Mouse (Mus musculus): ENCODE measurements around the gene Fat3.
A peak's percentile ranks its signal among the peaks of the same experiment; 100 is the strongest.

The Fat3 gene

GRCm38 (mm10) chr9:16226545-16226944 is 274.5 kb downstream of the Fat3 start:
- DNase-seq = no peak

DNA sequence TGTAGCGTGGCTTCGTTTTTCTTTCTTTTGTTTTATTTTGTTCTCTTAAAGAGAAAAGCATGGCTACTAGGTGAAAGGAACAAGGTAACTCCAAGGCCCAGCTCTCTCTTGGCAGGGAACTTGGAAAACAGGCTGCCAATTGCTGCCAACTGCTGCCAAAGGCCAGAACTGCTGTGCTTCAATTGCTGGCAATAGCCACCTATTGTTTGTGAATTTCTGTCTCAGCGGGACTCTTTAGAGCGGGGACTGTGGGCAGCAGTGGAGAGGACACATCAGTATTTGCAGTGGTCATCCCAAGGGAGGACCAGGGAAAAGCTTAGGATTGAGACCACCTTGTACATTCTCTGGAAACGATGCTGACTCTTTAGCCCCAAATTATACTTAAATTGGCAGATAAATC is 279.2 kb downstream of the Fat3 start:
- no peak for DNase-seq

DNA sequence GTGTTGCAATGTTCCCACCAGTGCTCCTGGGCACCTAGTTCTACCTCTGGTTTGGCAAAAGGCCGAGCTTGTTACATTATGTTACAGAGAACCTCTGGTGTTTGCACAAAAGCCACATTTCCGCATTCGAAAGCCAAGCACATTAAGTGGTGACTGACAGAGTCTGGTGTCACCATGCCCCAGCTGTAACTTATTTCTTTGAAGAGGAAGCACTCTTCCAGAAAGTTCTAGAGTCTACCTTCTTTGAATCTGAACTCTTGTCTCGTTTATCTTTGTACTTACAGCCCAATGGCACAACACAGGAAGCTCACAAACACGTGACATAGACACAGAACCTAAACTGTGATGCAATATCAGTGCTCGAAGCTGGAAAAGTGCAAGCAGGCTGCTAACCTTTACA is 284.9 kb downstream of the Fat3 start:
- DNase-seq = peak; percentile 44 to 57

- DNase-seq = peak; percentile 53 to 72
These were observed 286.1 kb downstream of the Fat3 start for GRCm38 (mm10) chr9:16214731-16215681.

- DNase-seq = no peak
These were observed 287.8 kb downstream of the Fat3 start for GRCm38 (mm10) chr9:16213324-16213723.

GRCm38 (mm10) chr9:16212628-16213027 is 288.5 kb downstream of the Fat3 start:
- no peak for DNase-seq

- no peak for DNase-seq
These were observed 288.9 kb downstream of the Fat3 start for GRCm38 (mm10) chr9:16212163-16212562.

DNA sequence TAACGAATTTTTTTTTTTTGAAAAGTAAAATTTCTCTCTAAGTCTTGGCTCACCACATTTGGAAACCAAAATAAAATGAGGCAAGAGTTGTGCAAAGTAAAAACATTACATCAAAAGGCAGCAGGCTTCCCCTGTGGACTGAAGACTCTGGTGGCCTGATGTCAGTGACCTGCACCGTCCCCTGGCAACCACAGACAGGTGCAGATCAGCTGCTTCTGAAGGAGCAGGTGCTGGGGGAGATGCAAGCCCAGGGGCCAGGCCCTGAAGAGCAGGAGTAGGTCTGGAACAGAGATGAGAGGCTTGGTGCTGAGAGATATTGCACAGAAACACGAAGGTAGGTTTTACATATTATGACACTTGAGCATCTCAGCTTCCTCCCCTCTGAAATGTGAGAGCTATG is 289.6 kb downstream of the Fat3 start:
- no peak for DNase-seq

GRCm38 (mm10) chr9:16202296-16202695 is 298.8 kb downstream of the Fat3 start:
- no peak for DNase-seq

GRCm38 (mm10) chr9:16200948-16201347 is 300.1 kb downstream of the Fat3 start:
- DNase-seq = peak in 1 of 2 experiments; percentile 21

DNA sequence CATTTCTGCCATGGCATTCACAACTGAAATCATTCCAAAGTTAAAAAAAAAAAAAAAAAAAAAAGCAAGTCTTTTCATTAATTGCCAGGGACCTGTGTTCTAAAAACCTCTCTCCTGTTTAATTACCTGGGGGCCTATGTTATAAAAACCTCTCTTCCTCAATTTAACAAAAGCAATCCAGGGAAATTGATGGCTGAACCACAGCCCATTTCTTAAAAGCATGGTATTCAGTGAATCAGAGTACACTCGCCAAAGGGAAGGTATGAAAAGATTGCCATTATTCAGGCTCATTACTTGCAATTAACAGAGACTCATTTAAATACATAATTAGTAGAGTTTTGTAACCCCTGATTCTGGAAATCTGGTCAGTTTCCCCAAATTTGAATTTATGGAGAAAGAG is 314.6 kb downstream of the Fat3 start:
- DNase-seq = no peak

DNA sequence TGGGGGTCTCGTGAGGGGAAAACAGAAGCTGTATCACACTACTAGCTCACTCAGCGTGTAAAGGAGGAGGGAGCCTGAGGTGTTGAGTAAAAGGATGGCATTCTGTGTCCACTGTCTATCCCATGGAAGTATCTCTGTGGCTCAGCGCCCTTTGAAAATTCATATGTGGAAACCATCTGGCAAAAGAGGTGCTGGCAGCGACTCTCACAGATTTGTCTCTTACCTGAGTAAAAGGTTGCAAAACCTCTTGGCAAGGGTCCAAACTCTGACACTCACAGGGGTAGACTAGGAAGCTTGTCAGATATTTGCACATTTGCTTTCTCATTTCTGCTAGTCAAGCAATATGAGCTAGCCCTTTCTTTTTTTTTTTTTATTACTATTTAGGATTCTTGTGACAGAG is 331.8 kb downstream of the Fat3 start:
- peak in 1 of 2 experiments; percentile 34 for DNase-seq

DNA sequence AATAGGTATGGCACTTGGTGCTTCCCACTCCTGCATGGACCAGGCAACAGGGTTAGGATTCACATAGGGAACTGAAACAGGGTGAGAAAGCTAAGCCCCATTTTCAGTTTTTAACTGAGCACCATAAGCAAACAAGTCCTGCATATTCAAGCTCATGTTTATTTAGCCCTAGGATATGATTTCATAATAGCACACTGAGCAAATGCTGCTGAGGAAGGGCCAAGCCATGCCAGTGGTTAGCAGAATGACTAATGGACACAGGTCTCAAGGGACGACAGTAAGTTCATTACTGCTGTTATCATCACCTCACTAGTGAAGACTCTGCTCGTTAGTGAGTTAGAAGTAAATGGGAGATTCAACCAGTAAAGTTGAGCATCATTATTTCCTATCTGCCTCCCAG is 333.0 kb downstream of the Fat3 start:
- no peak for DNase-seq

DNA sequence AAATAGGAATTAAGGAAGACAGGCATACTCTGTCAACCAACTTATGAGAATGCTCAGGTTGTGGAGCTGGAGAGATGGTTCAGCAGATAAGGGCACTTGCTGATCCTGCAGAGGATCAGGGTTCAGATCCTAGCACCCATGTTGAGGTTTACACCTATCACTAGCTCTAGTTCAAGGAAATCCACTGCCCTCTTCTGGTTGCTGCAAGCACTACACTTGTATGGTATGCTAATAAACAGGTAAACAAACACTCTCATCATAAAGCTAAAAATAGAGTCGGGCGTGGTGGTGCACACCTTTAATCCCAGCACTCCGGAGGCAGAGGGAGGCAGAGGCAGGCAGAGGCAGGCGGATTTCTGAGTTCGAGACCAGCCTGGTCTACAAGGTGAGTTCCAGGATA is 341.7 kb downstream of the Fat3 start:
- DNase-seq = no peak

- peak in 1 of 2 experiments; percentile 23 for DNase-seq
These were observed 347.5 kb downstream of the Fat3 start for GRCm38 (mm10) chr9:16153580-16153930.

- DNase-seq = peak; percentile 10 to 57
These were observed 348.1 kb downstream of the Fat3 start for GRCm38 (mm10) chr9:16152756-16153579.

- no peak for DNase-seq
These were observed 351.0 kb downstream of the Fat3 start for GRCm38 (mm10) chr9:16150046-16150445.

DNA sequence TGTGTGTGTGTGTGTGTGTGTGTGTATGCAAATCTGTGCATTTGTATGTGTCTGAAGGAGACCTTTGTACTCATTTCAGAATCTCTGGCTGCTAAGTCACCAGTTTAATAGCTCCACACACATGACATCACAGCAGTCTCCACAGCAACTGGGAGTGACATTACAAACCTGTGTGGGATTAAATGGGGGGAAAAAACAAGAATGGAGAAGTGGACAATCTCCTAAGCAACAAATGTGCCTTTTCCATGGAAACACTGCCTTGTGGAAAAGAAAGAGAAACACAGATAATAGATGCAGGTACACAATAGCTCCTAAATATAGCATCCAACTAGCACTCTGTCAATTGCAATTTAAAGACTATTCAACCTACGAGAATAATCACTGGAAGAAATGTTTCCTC is 353.4 kb downstream of the Fat3 start:
- DNase-seq = no peak

- no peak for DNase-seq
These were observed 356.4 kb downstream of the Fat3 start for GRCm38 (mm10) chr9:16144684-16145083.

DNA sequence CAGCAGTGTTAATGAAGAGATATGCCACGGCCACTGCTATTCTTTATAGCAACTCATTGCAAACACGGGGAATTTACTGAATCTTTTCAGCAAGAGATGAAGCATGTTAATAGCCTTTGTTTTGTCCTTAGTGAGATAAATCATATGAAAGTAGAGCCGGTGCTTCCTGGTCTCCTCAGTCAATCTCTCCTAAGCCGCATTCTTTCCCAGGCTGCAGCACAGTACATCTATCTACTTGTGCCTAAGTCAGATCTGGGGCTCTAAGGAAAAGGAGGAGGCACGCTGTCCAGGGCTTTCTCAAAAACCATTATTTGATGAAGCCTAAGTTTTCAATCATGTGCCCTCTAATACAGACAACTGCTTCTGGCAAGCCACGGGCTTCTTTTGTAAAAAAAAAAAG is 361.8 kb downstream of the Fat3 start:
- no peak for DNase-seq

GRCm38 (mm10) chr9:16133098-16133497 is 368.0 kb downstream of the Fat3 start:
- DNase-seq = no peak

- DNase-seq = no peak
These were observed 368.5 kb downstream of the Fat3 start for GRCm38 (mm10) chr9:16132594-16132993.

- no peak for DNase-seq
These were observed 379.3 kb downstream of the Fat3 start for GRCm38 (mm10) chr9:16121756-16122155.

Measured in lung, postnatal 4 days (tissue).